Mouse (Mus musculus) midbrain, embryonic 14.5 days (tissue): Measurements from ENCODE around the gene Cep83. TPM values are rescaled to one million over a fixed set of nuclear protein-coding genes. Genes with fewer than 3 reads are reported as not detected.
"Not testable (repeated sequence)": the region's sequence is repeated elsewhere in the genome, so short reads cannot be mapped to it uniquely, and the experiment has no call there.

Source experiments
- ATAC-seq: fragments of 200-750 bp; cut with Nextera tagmentation; 2 replicates; pipeline ENCODE4 v1.8.0; 2017; ENCODE audit warnings: moderate number of reproducible peaks, moderate library complexity; ENCODE audit not compliant: low FRiP score, low TSS enrichment
- DNase-seq: peaks from one replicate; pipeline ENCODE4 v3.0.0-alpha.2; 2015
- H3K27ac ChIP-seq: fragments of 300-500 bp; sonication (generic); replicated peaks from 2 replicates; pipeline ENCODE4 v1.5.1; 2014; ENCODE audit warnings: mild to moderate bottlenecking, low read depth, low read length, moderate library complexity
- H3K27me3 ChIP-seq: fragments of 300-500 bp; sonication (generic); 2 replicates; pipeline ENCODE4 v1.6.1; 2014; ENCODE audit warnings: low read length, control low read depth, mixed read lengths; ENCODE audit not compliant: control insufficient read depth, insufficient read depth
- H3K36me3 ChIP-seq: fragments of 300-500 bp; sonication (generic); 2 replicates; pipeline ENCODE4 v1.6.1; 2014; ENCODE audit warnings: low read length, control low read depth; ENCODE audit not compliant: control insufficient read depth, insufficient read depth
- H3K4me1 ChIP-seq: fragments of 300-500 bp; sonication (generic); 2 replicates; pipeline ENCODE4 v1.6.1; 2014; ENCODE audit warnings: mild to moderate bottlenecking, antibody characterized with exemption, low read length, control low read depth; ENCODE audit not compliant: control insufficient read depth, insufficient read depth
- H3K4me2 ChIP-seq: fragments of 300-500 bp; sonication (generic); 2 replicates; pipeline ENCODE4 v1.6.1; 2014; ENCODE audit warnings: mild to moderate bottlenecking, low read length, moderate library complexity
- H3K4me3 ChIP-seq: fragments of 300-500 bp; sonication (generic); replicated peaks from 2 replicates; pipeline ENCODE4 v1.5.1; 2014; ENCODE audit warnings: low read depth, low read length
- H3K9ac ChIP-seq: fragments of 300-500 bp; sonication (generic); replicated peaks from 2 replicates; pipeline ENCODE4 v1.6.1; 2014; ENCODE audit warnings: mild to moderate bottlenecking, low read length, moderate library complexity
- H3K9me3 ChIP-seq: fragments of 300-500 bp; sonication (generic); 2 replicates; pipeline ENCODE4 v1.6.1; 2016; ENCODE audit warnings: low read length, control low read depth, mixed read lengths; ENCODE audit not compliant: control insufficient read depth
- WGBS: fragments of 180-500 bp; shearing (Covaris S2); extraction: QIAGEN DNeasy Blood & Tissue Kit; methylation state at CpG from one replicate; pipeline ENCODE4 v1.1.7; 2014; 5-methylcytosine and 5-hydroxymethylcytosine counted together
- polyA plus RNA-seq: library from polyadenylated mRNA; unstranded; fragments of >200 nt; fragmentation: Nextera tagmentation; extraction: Ambion mirVana; gene quantifications from 2 replicates; pipeline ENCODE4 v1.2.1, GENCODE M21; 2014

Cep83 gene
- polyA plus RNA-seq, 1 experiment from 2014 or later = 20.0 TPM

DNA sequence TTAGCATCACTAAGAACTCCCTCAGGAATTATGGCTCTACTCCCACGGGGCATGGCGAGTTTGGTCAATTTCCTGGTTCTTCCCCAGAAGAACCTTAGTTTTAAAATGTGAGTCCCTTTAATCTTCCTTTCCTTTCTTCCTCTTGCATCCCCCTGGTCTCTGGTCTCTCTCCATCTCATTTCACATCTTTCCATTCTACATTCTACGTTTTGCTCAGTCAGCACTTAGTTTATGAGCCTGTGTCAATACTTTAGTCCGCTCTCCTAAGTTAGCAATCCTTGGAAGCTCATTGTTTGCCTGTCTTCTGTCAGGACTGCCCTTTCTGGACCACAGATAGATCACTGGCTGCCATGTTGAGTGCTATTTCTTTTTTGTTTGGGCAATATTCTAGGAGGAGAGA is 3.7 kb downstream of the Cep83 start:
- Histone ChIP-seq H3K4me2 (no peak overlapping the region), H3K27me3 (no peaks in the 10 kb centered on the region), H3K4me1 (peaks cover 12% of the 10 kb centered on the region; the same call in 1 of the 2 replicates), H3K27ac (no peak overlapping the region), H3K4me3 (no peak overlapping the region), H3K36me3 (no peaks in the 10 kb centered on the region), H3K9me3 (no peaks in the 10 kb centered on the region), H3K9ac (no peak overlapping the region)
- DNase-seq (no peak), ATAC-seq (no peak)
- 95% methylated on average over 4 of the region's 4 CpGs for WGBS

- ATAC-seq (no peak), DNase-seq (peak; percentile 29)
- Histone ChIP-seq H3K9me3 (no peaks in the 10 kb centered on the region), H3K4me1 (no peaks in the 10 kb centered on the region), H3K36me3 (no peaks in the 10 kb centered on the region), H3K4me2 (no peak overlapping the region), H3K27ac (no peak overlapping the region), H3K27me3 (no peaks in the 10 kb centered on the region), H3K4me3 (no peak overlapping the region), H3K9ac (no peak overlapping the region)
- WGBS = 90% methylated on average over 4 of the region's 4 CpGs
Observed at GRCm38 (mm10) chr10:94705643-94706258, 17.3 kb downstream of the Cep83 start.

DNA sequence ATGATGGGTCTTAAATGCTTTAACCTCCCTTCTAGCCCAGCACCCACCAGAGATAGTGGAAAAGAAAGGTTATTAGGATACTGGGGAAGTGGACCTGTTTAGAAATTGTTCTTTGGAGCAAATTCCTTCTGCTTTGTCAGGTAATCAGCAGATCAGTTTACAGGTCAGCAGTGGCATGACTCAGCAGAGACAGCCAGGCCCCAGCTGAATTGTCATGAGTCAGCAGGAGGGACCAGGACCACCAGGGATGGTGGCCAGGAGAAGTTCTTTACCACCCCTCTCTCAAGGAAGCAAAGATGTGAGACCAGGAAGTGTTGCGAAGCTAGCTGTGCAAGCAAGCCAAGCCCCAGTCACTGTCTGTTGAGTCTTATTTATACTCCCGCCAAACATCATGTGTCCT is 18.2 kb downstream of the Cep83 start:
- ATAC-seq (no peak), DNase-seq (no peak)
- Histone ChIP-seq H3K27me3 (no peaks in the 10 kb centered on the region), H3K4me2 (no peak overlapping the region), H3K9me3 (no peaks in the 10 kb centered on the region), H3K4me1 (no peaks in the 10 kb centered on the region), H3K27ac (no peak overlapping the region), H3K36me3 (no peaks in the 10 kb centered on the region), H3K9ac (no peak overlapping the region), H3K4me3 (no peak overlapping the region)
- WGBS = 100% methylated on average over 2 of the region's 2 CpGs

GRCm38 (mm10) chr10:94709622-94710319 is 21.3 kb downstream of the Cep83 start:
- 84% methylated on average over 3 of the region's 3 CpGs for WGBS
- Histone ChIP-seq H3K9me3 (no peaks in the 10 kb centered on the region), H3K4me2 (no peak overlapping the region), H3K36me3 (no peaks in the 10 kb centered on the region), H3K27ac (no peak overlapping the region), H3K9ac (no peak overlapping the region), H3K4me3 (no peak overlapping the region), H3K27me3 (no peaks in the 10 kb centered on the region), H3K4me1 (no peaks in the 10 kb centered on the region)
- DNase-seq (peak; percentile 83), ATAC-seq (no peak; the same call in 1 of the 2 replicates)

GRCm38 (mm10) chr10:94710320-94710695 is 21.9 kb downstream of the Cep83 start:
- Histone ChIP-seq H3K27ac (no peak overlapping the region), H3K4me3 (no peak overlapping the region), H3K4me1 (no peaks in the 10 kb centered on the region), H3K9ac (no peak overlapping the region), H3K27me3 (no peaks in the 10 kb centered on the region), H3K9me3 (no peaks in the 10 kb centered on the region), H3K4me2 (no peak overlapping the region), H3K36me3 (no peaks in the 10 kb centered on the region)
- no peak for DNase-seq
- ATAC-seq = no peak
- 99% methylated on average over 2 of the region's 2 CpGs for WGBS

DNA sequence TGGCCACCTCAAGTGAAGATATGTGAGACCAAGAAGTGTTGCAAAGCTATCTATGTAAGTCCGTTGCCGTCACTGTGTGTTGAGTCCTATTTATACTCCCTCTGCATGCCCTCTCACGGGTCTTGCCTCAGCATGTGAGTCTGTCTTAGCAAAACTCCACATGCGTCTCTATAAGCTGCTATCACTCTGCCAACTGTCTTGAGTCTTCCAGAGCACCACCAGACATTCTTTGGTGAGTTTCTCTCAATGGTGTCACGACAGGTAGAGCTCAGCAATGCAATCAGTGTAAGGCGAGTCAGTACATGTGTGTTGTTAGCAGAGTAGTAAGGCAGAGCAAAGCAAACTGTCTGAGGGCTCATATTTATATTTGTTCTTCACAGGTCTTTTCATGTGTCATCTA is 31.8 kb downstream of the Cep83 start:
- ATAC-seq = no peak
- 0 out of 2 replicates have a peak, but pooled peaks cover 10% of the 10 kb centered on the region for H3K36me3 ChIP-seq
- no peaks in the 10 kb centered on the region for H3K4me1 ChIP-seq
- no peak overlapping the region for H3K4me3 ChIP-seq
- WGBS = 95% methylated on average over 6 of the region's 6 CpGs
- H3K27ac ChIP-seq = no peak overlapping the region
- no peak for DNase-seq
- no peaks in the 10 kb centered on the region for H3K27me3 ChIP-seq
- H3K9ac ChIP-seq = no peak overlapping the region
- no peaks in the 10 kb centered on the region for H3K9me3 ChIP-seq
- no peak overlapping the region for H3K4me2 ChIP-seq

DNA sequence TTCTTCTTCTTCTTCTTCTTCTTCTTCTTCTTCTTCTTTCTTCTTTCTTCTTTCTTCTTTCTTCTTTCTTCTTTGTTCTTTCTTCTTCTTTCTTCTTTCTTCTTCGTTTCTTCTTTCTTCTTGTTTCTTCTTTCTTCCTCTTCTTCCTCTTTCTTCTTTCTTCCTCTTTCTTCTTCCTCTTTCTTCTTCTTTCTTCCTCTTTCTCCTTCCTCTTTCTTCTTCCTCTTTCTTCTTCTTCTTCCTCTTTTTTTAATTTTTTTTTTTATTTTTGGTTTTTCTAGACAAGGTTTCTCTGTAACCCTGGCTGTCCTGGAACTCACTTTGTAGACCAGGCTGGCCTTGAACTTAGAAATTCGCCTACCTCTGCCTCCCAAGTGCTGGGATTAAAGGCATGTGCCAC is 39.6 kb downstream of the Cep83 start:
- not testable (repeated sequence) for H3K4me3 ChIP-seq, H3K4me1 ChIP-seq, H3K4me2 ChIP-seq, H3K36me3 ChIP-seq, ATAC-seq, DNase-seq, H3K27ac ChIP-seq, H3K27me3 ChIP-seq, H3K9ac ChIP-seq, H3K9me3 ChIP-seq
- WGBS = 93% methylated on average over 2 of the region's 2 CpGs

DNA sequence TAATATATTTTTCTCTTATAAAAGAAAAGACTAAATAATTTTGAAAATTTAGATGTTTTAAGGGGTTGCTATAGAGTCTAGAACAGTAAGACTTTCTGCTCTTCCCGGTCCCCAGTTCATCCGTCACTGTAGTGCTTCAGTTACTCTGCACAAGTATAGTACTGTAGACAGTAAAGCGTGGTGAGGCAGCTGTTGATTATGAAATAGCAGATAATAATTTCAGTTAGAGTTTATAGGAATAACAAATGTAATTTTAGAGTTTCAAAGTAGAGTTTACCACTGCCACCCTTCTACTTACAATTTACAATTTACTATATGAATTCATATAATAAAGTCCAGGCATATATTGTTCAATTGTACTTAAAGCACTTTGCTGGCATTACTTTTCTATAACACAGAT is 42.0 kb downstream of the Cep83 start:
- ATAC-seq = no peak
- Histone ChIP-seq H3K9me3 (no peaks in the 10 kb centered on the region), H3K36me3 (no peaks in the 10 kb centered on the region; the same call in 1 of the 2 replicates), H3K27me3 (no peaks in the 10 kb centered on the region), H3K4me2 (no peak overlapping the region), H3K4me1 (no peaks in the 10 kb centered on the region), H3K4me3 (no peak overlapping the region), H3K9ac (no peak overlapping the region), H3K27ac (no peak overlapping the region)
- no peak for DNase-seq
- 96% methylated on average over 3 of the region's 3 CpGs for WGBS

DNA sequence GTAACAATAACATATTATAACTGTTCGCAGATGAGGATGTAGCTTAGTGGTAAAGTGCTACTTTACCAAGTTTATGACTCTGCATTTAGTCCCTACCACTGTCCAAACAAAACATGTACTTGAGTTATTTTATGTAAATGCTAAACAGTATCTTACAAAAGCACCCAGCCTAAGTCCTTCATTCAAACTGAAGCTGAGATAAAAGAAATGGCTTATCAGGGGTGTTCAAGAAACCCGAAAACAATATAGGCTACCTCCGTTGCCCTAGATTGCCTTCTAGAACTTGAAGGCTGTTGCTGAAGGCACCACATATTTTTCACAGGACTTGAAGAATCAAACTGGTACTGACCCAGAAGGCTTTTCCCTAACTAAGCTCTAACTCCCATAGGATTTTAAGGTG is 46.4 kb downstream of the Cep83 start:
- Histone ChIP-seq H3K4me2 (no peak overlapping the region), H3K27me3 (no peaks in the 10 kb centered on the region), H3K4me3 (no peak overlapping the region), H3K9me3 (no peaks in the 10 kb centered on the region), H3K36me3 (no peaks in the 10 kb centered on the region), H3K4me1 (no peaks in the 10 kb centered on the region), H3K27ac (no peak overlapping the region), H3K9ac (no peak overlapping the region)
- DNase-seq = no peak
- 94% methylated on average over 3 of the region's 3 CpGs for WGBS
- no peak for ATAC-seq
